Mouse (Mus musculus) lung, postnatal 14 days (tissue): ENCODE measurements around the gene Rdh12.

Experiments
- DNase-seq: peaks from one replicate; pipeline ENCODE4 v3.0.0; 2021

Gene Rdh12

GRCm38 (mm10) chr12:79253294-79254053, 44.8 kb downstream of the Rdh12 start:
- no peak for DNase-seq

DNA sequence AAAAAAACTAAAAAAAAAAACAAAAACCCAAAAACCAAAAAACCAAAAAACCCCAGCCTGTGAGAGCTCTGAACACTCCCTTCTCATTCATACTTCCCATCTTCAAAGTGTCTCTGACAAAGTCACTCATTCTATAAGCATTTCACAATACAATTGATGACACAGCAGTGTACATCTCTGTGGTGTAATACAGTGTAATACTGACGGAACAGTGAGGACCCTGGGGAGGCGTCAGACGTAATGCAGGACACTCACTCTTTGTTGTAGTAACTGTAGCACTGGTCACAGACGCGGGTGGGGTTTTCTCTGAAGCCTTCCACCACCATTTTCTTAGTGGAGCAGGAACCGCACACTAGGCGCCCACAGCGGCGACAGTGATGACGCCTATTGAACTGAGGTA, 46.3 kb downstream of the Rdh12 start:
- DNase-seq, result no peak

- no peak for DNase-seq
Measured at GRCm38 (mm10) chr12:79260154-79260553, 51.4 kb downstream of the Rdh12 start.

GRCm38 (mm10) chr12:79261035-79261434, 52.3 kb downstream of the Rdh12 start:
- DNase-seq, result peak; percentile 37
